10 mouse cellular contexts compared by ENCODE assay signal in the genomic region with DNA sequence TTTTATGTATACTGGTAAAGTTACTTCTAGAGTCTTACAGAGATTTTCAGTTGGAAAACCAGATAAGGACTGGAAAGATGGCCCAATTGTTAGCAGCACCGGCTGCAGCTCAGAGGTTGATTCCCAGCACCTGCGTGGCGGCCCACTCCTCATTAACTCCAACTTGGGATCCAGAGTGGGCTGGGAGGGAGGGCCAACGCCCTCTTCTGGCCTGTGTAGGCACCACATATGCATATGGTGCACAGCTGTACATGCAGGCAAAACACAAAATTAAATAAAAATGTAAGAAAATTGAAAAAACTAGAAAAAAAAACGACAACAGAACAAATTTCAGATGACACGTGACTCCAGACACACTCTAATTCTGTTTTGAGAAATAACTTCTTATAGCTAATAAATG. TPM values are rescaled to one million over a fixed set of nuclear protein-coding genes. Genes with fewer than 3 reads are reported as not detected.
DNase-seq lines count a peak whose midpoint lies in the region; ATAC-seq and TF ChIP-seq lines count a peak whose summit lies in the region.
"Had no signal": no experiment of that assay in that cellular context is flagged by ENCODE, and none has a peak within 500 bp of the region (broad histone marks: within the 10 kb centered on the region; RNA-seq: fewer than 3 reads in every experiment).

No protein-coding gene starts in this region.

- no peak overlapping the region for H3K4me3 ChIP-seq in heart, embryonic 16.5 days (ENCODE audit: low read length)
- H3K4me3 ChIP-seq in thymus, adult 2 months (ENCODE audit: control insufficient read depth, insufficient read depth, low read length) = no peak overlapping the region
- peak overlapping the region; percentile 65; the same call in 1 of the 2 replicates for H3K4me3 ChIP-seq in hindbrain, embryonic 15.5 days

- DNase-seq in heart, postnatal 10 days = no peak
- no peak for DNase-seq in thymus, adult 2 months
- no peak for DNase-seq in thymus, adult 18-20 months
- DNase-seq in frontal cortex, adult 2 months (ENCODE audit: extremely low spot score in 1 of 2, low spot score in 1 of 2) = no peak
- DNase-seq: kidney, adult 11 months had no signal

- H3K27me3 ChIP-seq in heart, embryonic 16.5 days (ENCODE audit: control insufficient read depth, insufficient read depth, low read length) = no peaks in the 10 kb centered on the region
- H3K27me3 ChIP-seq in thymus, adult 2 months (ENCODE audit: control insufficient read depth, insufficient read depth, low read length) = no peaks in the 10 kb centered on the region; the same call in 1 of the 2 replicates
- no peaks in the 10 kb centered on the region for H3K27me3 ChIP-seq in hindbrain, embryonic 15.5 days
- H3K27me3 ChIP-seq: limb, embryonic 12.5 days; stomach, embryonic 15.5 days had no signal

- intact Hi-C loops in heart, postnatal 10 days (cut with DNase I) = loop anchor here (1.0 to 5.0 kb wide), 2 partner anchors 37 to 136 kb away; no protein-coding TSS in a partner anchor

- H3K4me2 ChIP-seq in heart, embryonic 16.5 days (ENCODE audit: low read depth, low read length) = no peak overlapping the region
- H3K4me2 ChIP-seq in hindbrain, embryonic 15.5 days = peak overlapping the region; percentile 72

- peak; percentile 48; the same call in 1 of the 2 replicates for TF ChIP-seq CTCF in thymus, adult 2 months (IDR thresholded peaks at IDR 0.05; ENCODE audit: borderline replicate concordance, control insufficient read depth, extremely low read depth, insufficient read depth, low read length, poor library complexity)

- H3K4me1 ChIP-seq in heart, embryonic 16.5 days (ENCODE audit: control insufficient read depth, insufficient read depth, low read length) = peaks cover 27% of the 10 kb centered on the region
- H3K4me1 ChIP-seq in thymus, adult 2 months (replicated peaks; ENCODE audit: control insufficient read depth, insufficient read depth, low read length) = peaks cover 10% of the 10 kb centered on the region
- H3K4me1 ChIP-seq in hindbrain, embryonic 15.5 days (replicated peaks) = peaks cover 34% of the 10 kb centered on the region

- no peak for TF ChIP-seq POLR2A in thymus, adult 2 months (IDR thresholded peaks at IDR 0.05; ENCODE audit: control insufficient read depth, extremely low read depth, insufficient read depth, low read length, poor library complexity)

- H3K9me3 ChIP-seq in heart, embryonic 16.5 days (replicated peaks; ENCODE audit: control insufficient read depth, low read length) = no peaks in the 10 kb centered on the region
- no peaks in the 10 kb centered on the region for H3K9me3 ChIP-seq in hindbrain, embryonic 15.5 days
- H3K9me3 ChIP-seq: limb, embryonic 12.5 days; stomach, embryonic 15.5 days had no signal

- H3K36me3 ChIP-seq in heart, embryonic 16.5 days (ENCODE audit: control insufficient read depth, insufficient read depth) = no peaks in the 10 kb centered on the region
- H3K36me3 ChIP-seq in thymus, adult 2 months (ENCODE audit: control insufficient read depth, insufficient read depth, low read length) = no peaks in the 10 kb centered on the region
- H3K36me3 ChIP-seq in hindbrain, embryonic 15.5 days = no peaks in the 10 kb centered on the region
- H3K36me3 ChIP-seq: stomach, embryonic 15.5 days had no signal

- H3K27ac ChIP-seq in heart, embryonic 16.5 days (ENCODE audit: low read length) = peak overlapping the region; percentile 58
- no peak overlapping the region for H3K27ac ChIP-seq in thymus, adult 2 months (ENCODE audit: control insufficient read depth, insufficient read depth, low read length)
- H3K27ac ChIP-seq in hindbrain, embryonic 15.5 days (replicated peaks) = 0 out of 2 replicates have a peak overlapping the region, but pooled peaks have one; percentile 91

- no peak overlapping the region for H3K9ac ChIP-seq in heart, embryonic 16.5 days (ENCODE audit: low read length)
- H3K9ac ChIP-seq in hindbrain, embryonic 15.5 days = no peak overlapping the region

- WGBS in heart, embryonic 16.5 days = 62% methylated on average over 6 of the region's 6 CpGs
- WGBS in thymus, adult 2 months = 81% methylated on average over 6 of the region's 6 CpGs
- WGBS in hindbrain, embryonic 15.5 days = 60% methylated on average over 6 of the region's 6 CpGs

- ATAC-seq in heart, embryonic 16.5 days (replicated peaks; ENCODE audit: extremely low read depth, insufficient read depth, low FRiP score) = no peak
- no peak for ATAC-seq in hindbrain, embryonic 15.5 days (ENCODE audit: low FRiP score, low read depth)
- ATAC-seq in activated CD4-positive, CD25-positive, alpha-beta regulatory T cell, adult 4 months = no peak

RNA-seq across cellular contexts. Expression of a gene that starts 0.9 kb away (rescaled TPM):
- 25.2 and 27.5 TPM in 2 replicates for polyA plus RNA-seq in heart, embryonic 16.5 days (2015; fragmentation: Nextera tagmentation; extraction: Ambion mirVana)
- total RNA-seq in heart, postnatal 10 days (2021) = 10 to 100 TPM; 38.7 to 40.7 TPM
- polyA plus RNA-seq in thymus, adult 2 months (2012; rRNA removed) = 11.3 and 17.1 TPM in 2 replicates
- polyA plus RNA-seq in hindbrain, embryonic 15.5 days (2015; fragmentation: Nextera tagmentation; extraction: Ambion mirVana) = 26.5 and 26.6 TPM in 2 replicates
- 1 to 10 TPM; 2.9 to 3.3 TPM for polyA plus RNA-seq in activated CD4-positive, CD25-positive, alpha-beta regulatory T cell, adult 4 months (2017; shearing (Covaris generic))
- polyA plus RNA-seq in frontal cortex, adult 2 months (2012; rRNA removed) = 26.0 and 28.8 TPM in 2 replicates

RNA-seq across cellular contexts. Expression of a gene that starts 1.5 kb away (rescaled TPM):
- 4.6 and 6.1 TPM in 2 replicates for polyA plus RNA-seq in heart, embryonic 16.5 days (2015; fragmentation: Nextera tagmentation; extraction: Ambion mirVana)
- 1 to 10 TPM; 5.7 to 7.8 TPM for total RNA-seq in heart, postnatal 10 days (2021)
- polyA plus RNA-seq in thymus, adult 2 months (2012; rRNA removed) = 0.75 and 0.91 TPM in 2 replicates
- 132 and 148 TPM in 2 replicates for polyA plus RNA-seq in hindbrain, embryonic 15.5 days (2015; fragmentation: Nextera tagmentation; extraction: Ambion mirVana)
- polyA plus RNA-seq in activated CD4-positive, CD25-positive, alpha-beta regulatory T cell, adult 4 months (2017; shearing (Covaris generic)) = under 1 TPM in 1 of 2 experiments, not detected in 1; 0.91 TPM
- polyA plus RNA-seq in frontal cortex, adult 2 months (2012; rRNA removed) = 90.2 and 117 TPM in 2 replicates

Comparison
In these comparisons a context has a peak if more than half of its experiments do, and no peak if none do; other contexts are left out.
1. RNA of a gene that starts 1.5 kb away (polyA plus RNA-seq): 132 to 148 TPM in hindbrain, embryonic 15.5 days and 90.2 to 117 TPM in frontal cortex, adult 2 months; 4.6 to 6.1 TPM in heart, embryonic 16.5 days, 0.91 TPM in activated CD4-positive, CD25-positive, alpha-beta regulatory T cell, adult 4 months and 0.75 to 0.91 TPM in thymus, adult 2 months; every median in the first group is over 10 times any median in the second.